Mouse (Mus musculus) kidney, adult 2 months (tissue): ENCODE data around the gene Tmem123.

Experiments
- CTCF ChIP-seq: fragments of 200-500 bp; conservative IDR thresholded peaks from 2 replicates; pipeline ENCODE4 v1.5.1; 2011; ENCODE audit warnings: low read depth, mild to moderate bottlenecking, control low read depth, low read length, moderate library complexity, mixed read lengths; ENCODE audit not compliant: insufficient read depth, insufficient read length
- POLR2A ChIP-seq: fragments of 200-500 bp; IDR thresholded peaks from one replicate; pipeline ENCODE4 v1.6.1; 2011; ENCODE audit warnings: low read depth, low read length, control low read depth

DNA sequence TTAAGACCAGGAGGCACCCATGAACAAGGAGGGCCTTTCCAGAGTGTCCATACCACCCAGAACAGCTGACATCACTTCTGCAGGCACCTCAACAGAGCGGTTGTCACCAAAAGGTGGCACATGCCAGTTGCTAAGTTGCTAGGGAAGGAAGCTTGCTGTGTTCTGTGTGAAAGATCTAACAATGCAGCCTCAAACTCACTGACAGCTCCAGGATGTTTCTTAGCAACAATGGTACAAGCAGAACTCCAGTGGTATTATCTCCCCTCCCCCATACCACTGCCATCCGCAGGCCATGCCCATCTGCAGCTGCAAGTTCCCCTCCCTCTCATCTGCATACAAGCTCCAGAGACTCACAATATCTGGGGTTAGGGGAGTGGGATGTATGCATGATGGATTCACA, 3.7 kb downstream of the Tmem123 start:
- TF ChIP-seq CTCF, result no peak
- TF ChIP-seq POLR2A, result no peak
